Mouse (Mus musculus): ENCODE measurements around the gene Fbxl12.

GRCm38 (mm10) chr9:20665925-20666324 lies 21.4 kb upstream of the Fbxl12 start:
- no peak for TF ChIP-seq CHD2 (IDR thresholded peaks at IDR 0.05; ENCODE audit: low read depth, low read length)
- TF ChIP-seq ZNF384 (IDR thresholded peaks at IDR 0.05; ENCODE audit: low read depth, low read length): no peak

Measured in ES-E14 (cell line).